Mouse (Mus musculus): ENCODE data around the gene Psap.

DNA sequence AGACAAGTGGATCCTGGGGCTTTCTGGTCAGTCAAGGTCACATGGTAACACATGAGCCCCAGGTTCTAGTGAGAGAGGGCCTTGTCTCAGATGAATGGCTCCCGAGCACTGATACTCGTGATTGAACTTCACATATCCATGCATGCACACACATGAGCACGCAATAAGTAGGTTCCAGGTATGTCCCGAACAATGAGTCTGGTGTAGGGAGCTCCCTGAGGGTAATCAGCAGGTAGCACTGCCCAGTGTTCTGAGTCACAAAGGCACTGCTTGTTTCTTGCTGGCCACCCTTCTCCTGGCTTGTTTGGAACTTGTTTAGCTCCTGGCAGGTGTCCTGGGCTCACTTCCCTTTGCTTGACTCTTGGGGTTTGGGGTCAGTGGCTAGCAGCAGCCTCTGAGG, 9.7 kb downstream of the Psap start:
- TF ChIP-seq CTCF (IDR thresholded peaks at IDR 0.05; ENCODE audit: low read depth) (no peak), EP300 (IDR thresholded peaks at IDR 0.05; ENCODE audit: low read depth) (no peak)

All from liver, embryonic 14.5 days (tissue).